In the genomic region with DNA sequence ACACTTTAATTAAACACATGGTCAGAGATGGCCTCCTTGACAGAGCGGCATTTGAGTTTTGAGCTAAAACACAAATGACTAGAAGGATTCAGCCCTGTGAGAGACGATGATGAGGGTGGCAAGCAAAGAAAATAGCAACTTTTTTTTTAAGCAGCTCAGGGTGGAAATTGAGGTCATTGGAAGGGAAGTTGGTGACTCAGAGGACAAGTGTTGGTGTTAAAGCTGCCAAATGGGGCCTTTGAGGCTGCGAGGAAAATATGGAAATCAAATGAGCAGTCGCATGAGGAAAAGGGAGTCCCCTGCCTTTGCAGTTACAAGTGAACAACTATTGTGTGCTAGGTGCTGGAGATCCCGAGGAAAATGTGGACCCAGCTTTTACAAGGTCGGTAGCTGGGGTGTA, we compare ENCODE assay signal across 8 mouse cellular contexts.
DNase-seq lines count a peak whose midpoint lies in the region; ATAC-seq and TF ChIP-seq lines count a peak whose summit lies in the region.

No protein-coding gene starts in this region.

- DNase-seq in kidney, postnatal 0 days (ENCODE audit: low spot score), result peak; percentile 37
- no peak for DNase-seq in kidney, adult 11 months
- DNase-seq in embryonic facial prominence, embryonic 11.5 days (ENCODE audit: low spot score), result no peak
- DNase-seq in hindbrain, embryonic 10.5 days (ENCODE audit: low spot score), result no peak
- no peak for DNase-seq in urinary bladder, adult 18-20 months (ENCODE audit: low spot score in 2 of 2)
- no peak for DNase-seq in right cerebral cortex, postnatal 14 days
- no peak for DNase-seq in embryo, embryonic 11 days

- no peaks in the 10 kb centered on the region for H3K36me3 ChIP-seq in kidney, postnatal 0 days (ENCODE audit: insufficient read depth, low read length)
- H3K36me3 ChIP-seq in embryonic facial prominence, embryonic 11.5 days (replicated peaks; ENCODE audit: control insufficient read depth, insufficient read depth, low read depth, low read length), result no peaks in the 10 kb centered on the region
- H3K36me3 ChIP-seq in hindbrain, embryonic 10.5 days, result no peaks in the 10 kb centered on the region
- H3K36me3 ChIP-seq in midbrain, embryonic 16.5 days (ENCODE audit: control insufficient read depth, insufficient read depth, low read length), result no peaks in the 10 kb centered on the region

- H3K4me1 ChIP-seq in kidney, postnatal 0 days (replicated peaks; ENCODE audit: insufficient read depth, low read length), result peaks cover 11% of the 10 kb centered on the region
- H3K4me1 ChIP-seq in embryonic facial prominence, embryonic 11.5 days (ENCODE audit: control insufficient read depth, insufficient read depth, low read length), result no peaks in the 10 kb centered on the region; the same call in 1 of the 2 replicates
- peaks cover 34% of the 10 kb centered on the region for H3K4me1 ChIP-seq in hindbrain, embryonic 10.5 days (replicated peaks)
- H3K4me1 ChIP-seq in midbrain, embryonic 16.5 days (ENCODE audit: control insufficient read depth, insufficient read depth, low read length), result peaks cover 30% of the 10 kb centered on the region

- H3K4me3 ChIP-seq in kidney, postnatal 0 days (replicated peaks; ENCODE audit: low read depth, low read length), result peak overlapping the region; percentile 84
- no peak overlapping the region for H3K4me3 ChIP-seq in embryonic facial prominence, embryonic 11.5 days (ENCODE audit: low read depth, low read length)
- peak overlapping the region; percentile 87; the same call in 1 of the 2 replicates for H3K4me3 ChIP-seq in hindbrain, embryonic 10.5 days
- H3K4me3 ChIP-seq in midbrain, embryonic 16.5 days (ENCODE audit: low read depth, low read length), result no peak overlapping the region

- no peaks in the 10 kb centered on the region for H3K27me3 ChIP-seq in kidney, postnatal 0 days (ENCODE audit: insufficient read depth, low read length)
- no peaks in the 10 kb centered on the region for H3K27me3 ChIP-seq in embryonic facial prominence, embryonic 11.5 days (ENCODE audit: control insufficient read depth, insufficient read depth, low read length)
- H3K27me3 ChIP-seq in hindbrain, embryonic 10.5 days (ENCODE audit: insufficient read depth, poor library complexity, severe bottlenecking), result 0 out of 2 replicates have a peak, but pooled peaks cover 10% of the 10 kb centered on the region
- no peaks in the 10 kb centered on the region for H3K27me3 ChIP-seq in midbrain, embryonic 16.5 days (ENCODE audit: control insufficient read depth, insufficient read depth, low read depth, low read length)

- H3K27ac ChIP-seq in kidney, postnatal 0 days, result no peak overlapping the region
- H3K27ac ChIP-seq in embryonic facial prominence, embryonic 11.5 days (replicated peaks; ENCODE audit: low read depth, low read length), result no peak overlapping the region; the same call in 1 of the 2 replicates
- peak overlapping the region; percentile 100 for H3K27ac ChIP-seq in hindbrain, embryonic 10.5 days
- H3K27ac ChIP-seq in midbrain, embryonic 16.5 days (ENCODE audit: low read length), result no peak overlapping the region; the same call in 1 of the 2 replicates

- no peak for TF ChIP-seq CTCF in kidney, postnatal 0 days (IDR thresholded peaks at IDR 0.05; ENCODE audit: low read depth)

- ATAC-seq in kidney, postnatal 0 days (replicated peaks; ENCODE audit: low FRiP score, low read depth), result no peak
- ATAC-seq in embryonic facial prominence, embryonic 11.5 days (replicated peaks; ENCODE audit: insufficient number of reproducible peaks, low FRiP score, low TSS enrichment, low read depth), result no peak
- no peak for ATAC-seq in midbrain, embryonic 16.5 days

- 28% methylated on average over 6 of the region's 6 CpGs for WGBS in kidney, postnatal 0 days
- WGBS in embryonic facial prominence, embryonic 11.5 days, result 44% methylated on average over 6 of the region's 6 CpGs
- 42% methylated on average over 6 of the region's 6 CpGs for WGBS in hindbrain, embryonic 10.5 days
- WGBS in midbrain, embryonic 16.5 days, result 36% methylated on average over 6 of the region's 6 CpGs

- peak overlapping the region; percentile 96 for H3K4me2 ChIP-seq in kidney, postnatal 0 days (ENCODE audit: low read length)
- peak overlapping the region; percentile 98; the same call in 1 of the 2 replicates for H3K4me2 ChIP-seq in embryonic facial prominence, embryonic 11.5 days (ENCODE audit: low read depth, low read length)
- peak overlapping the region; percentile 96 for H3K4me2 ChIP-seq in midbrain, embryonic 16.5 days (ENCODE audit: low read length)

- H3K9me3 ChIP-seq in kidney, postnatal 0 days (replicated peaks; ENCODE audit: low read length), result no peaks in the 10 kb centered on the region
- no peaks in the 10 kb centered on the region for H3K9me3 ChIP-seq in embryonic facial prominence, embryonic 11.5 days (replicated peaks; ENCODE audit: control insufficient read depth, low read length)
- no peaks in the 10 kb centered on the region for H3K9me3 ChIP-seq in hindbrain, embryonic 10.5 days
- no peaks in the 10 kb centered on the region for H3K9me3 ChIP-seq in midbrain, embryonic 16.5 days (replicated peaks; ENCODE audit: control insufficient read depth, low read length, poor library complexity, severe bottlenecking)

- H3K9ac ChIP-seq in kidney, postnatal 0 days (ENCODE audit: low read depth, low read length), result 0 out of 2 replicates have a peak overlapping the region, but pooled peaks have one; percentile 98
- no peak overlapping the region for H3K9ac ChIP-seq in embryonic facial prominence, embryonic 11.5 days (replicated peaks; ENCODE audit: low read length)
- H3K9ac ChIP-seq in midbrain, embryonic 16.5 days (ENCODE audit: low read depth, low read length), result no peak overlapping the region

Comparison
In these comparisons a context has a peak if more than half of its experiments do, and no peak if none do; other contexts are left out.
1. H3K4me3 ChIP-seq: peak in kidney, postnatal 0 days (single experiment) and hindbrain, embryonic 10.5 days (single experiment); none in embryonic facial prominence, embryonic 11.5 days (single experiment) and midbrain, embryonic 16.5 days (single experiment).
2. Peak in every context shown above with its lines, with median percentiles within 50 percentile points of each other: H3K4me2 ChIP-seq.